Mouse (Mus musculus) midbrain, embryonic 13.5 days (tissue): ENCODE data around the gene Fbln5. TPM values are rescaled to one million over a fixed set of nuclear protein-coding genes. Genes with fewer than 3 reads are reported as not detected.

ENCODE experiments used
- ATAC-seq: fragments of 200-750 bp; cut with Nextera tagmentation; 2 replicates; pipeline ENCODE4 v1.8.0; 2017; ENCODE audit warnings: mild to moderate bottlenecking, moderate TSS enrichment, moderate library complexity
- H3K27ac ChIP-seq: fragments of 300-500 bp; sonication (generic); 2 replicates; pipeline ENCODE4 v1.5.1; 2015; ENCODE audit warnings: inconsistent platforms, mild to moderate bottlenecking, moderate library complexity
- H3K27me3 ChIP-seq: fragments of 300-500 bp; sonication (generic); 2 replicates; pipeline ENCODE4 v1.6.1; 2015; ENCODE audit warnings: mild to moderate bottlenecking, inconsistent platforms
- H3K36me3 ChIP-seq: fragments of 300-500 bp; sonication (generic); 2 replicates; pipeline ENCODE4 v1.6.1; 2015; ENCODE audit warnings: mild to moderate bottlenecking, inconsistent platforms
- H3K4me1 ChIP-seq: fragments of 300-500 bp; sonication (generic); replicated peaks from 2 replicates; pipeline ENCODE4 v1.6.1; 2015; ENCODE audit warnings: inconsistent platforms
- H3K4me2 ChIP-seq: fragments of 300-500 bp; sonication (generic); replicated peaks from 2 replicates; pipeline ENCODE4 v1.6.1; 2015; ENCODE audit warnings: moderate library complexity, mild to moderate bottlenecking, inconsistent platforms
- H3K4me3 ChIP-seq: fragments of 300-500 bp; sonication (generic); replicated peaks from 2 replicates; pipeline ENCODE4 v1.5.1; 2015; ENCODE audit warnings: mild to moderate bottlenecking, inconsistent platforms
- H3K9ac ChIP-seq: fragments of 300-500 bp; sonication (generic); replicated peaks from 2 replicates; pipeline ENCODE4 v1.6.1; 2015; ENCODE audit warnings: mild to moderate bottlenecking, inconsistent platforms
- H3K9me3 ChIP-seq: fragments of 300-500 bp; sonication (generic); 2 replicates; pipeline ENCODE4 v1.6.1; 2016; ENCODE audit warnings: mild to moderate bottlenecking, inconsistent platforms
- WGBS: fragments of 180-500 bp; shearing (Covaris S2); methylation state at CpG from one replicate; pipeline ENCODE4 v1.1.7; 2015; 5-methylcytosine and 5-hydroxymethylcytosine counted together
- polyA plus RNA-seq: library from polyadenylated mRNA; unstranded; fragments of >200 nt; fragmentation: Nextera tagmentation; extraction: Ambion mirVana; gene quantifications from 2 replicates; pipeline ENCODE4 v1.2.1, GENCODE M21; 2015

The Fbln5 gene
- polyA plus RNA-seq, 1 experiment from 2014 or later = 3.4 TPM

GRCm38 (mm10) chr12:101801744-101802143 is 17.1 kb downstream of the Fbln5 start:
- 90% methylated on average over 5 of the region's 5 CpGs for WGBS
- H3K27ac ChIP-seq = no peak overlapping the region
- ATAC-seq = no peak

GRCm38 (mm10) chr12:101801051-101801450 is 17.8 kb downstream of the Fbln5 start:
- 78% methylated on average over 3 of the region's 3 CpGs for WGBS

More at GRCm38 (mm10) chr12:101801744-101802143, 17.1 kb downstream of the Fbln5 start:
- Histone ChIP-seq H3K4me2 (no peak overlapping the region), H3K9ac (no peak overlapping the region), H3K27me3 (no peaks in the 10 kb centered on the region), H3K36me3 (no peaks in the 10 kb centered on the region), H3K4me3 (no peak overlapping the region), H3K9me3 (no peaks in the 10 kb centered on the region), H3K4me1 (no peaks in the 10 kb centered on the region)

GRCm38 (mm10) chr12:101798189-101798922 is 20.5 kb downstream of the Fbln5 start:
- Histone ChIP-seq H3K4me1 (no peaks in the 10 kb centered on the region), H3K27ac (no peak overlapping the region), H3K27me3 (no peaks in the 10 kb centered on the region), H3K4me2 (no peak overlapping the region), H3K4me3 (no peak overlapping the region), H3K9ac (no peak overlapping the region), H3K9me3 (no peaks in the 10 kb centered on the region), H3K36me3 (no peaks in the 10 kb centered on the region)
- 81% methylated on average over 7 of the region's 7 CpGs for WGBS
- no peak for ATAC-seq

More at GRCm38 (mm10) chr12:101801051-101801450, 17.8 kb downstream of the Fbln5 start:
- Histone ChIP-seq H3K9ac (no peak overlapping the region), H3K4me3 (no peak overlapping the region), H3K27ac (no peak overlapping the region), H3K36me3 (no peaks in the 10 kb centered on the region), H3K4me2 (no peak overlapping the region), H3K9me3 (no peaks in the 10 kb centered on the region), H3K27me3 (no peaks in the 10 kb centered on the region), H3K4me1 (no peaks in the 10 kb centered on the region)
- no peak for ATAC-seq

- no peak overlapping the region for H3K27ac ChIP-seq
- no peak overlapping the region for H3K4me2 ChIP-seq
- H3K9ac ChIP-seq = no peak overlapping the region
- no peaks in the 10 kb centered on the region for H3K27me3 ChIP-seq
- no peaks in the 10 kb centered on the region for H3K9me3 ChIP-seq
- no peak overlapping the region for H3K4me3 ChIP-seq
- no peaks in the 10 kb centered on the region for H3K4me1 ChIP-seq
- 92% methylated on average over 3 of the region's 3 CpGs for WGBS
- H3K36me3 ChIP-seq = no peaks in the 10 kb centered on the region
- no peak for ATAC-seq
Measured at GRCm38 (mm10) chr12:101794458-101794857, 24.4 kb downstream of the Fbln5 start.

GRCm38 (mm10) chr12:101793221-101793621 is 25.6 kb downstream of the Fbln5 start:
- H3K4me3 ChIP-seq = no peak overlapping the region
- no peaks in the 10 kb centered on the region for H3K27me3 ChIP-seq
- no peak overlapping the region for H3K9ac ChIP-seq
- H3K27ac ChIP-seq = no peak overlapping the region
- 75% methylated on average over 5 of the region's 5 CpGs for WGBS
- no peaks in the 10 kb centered on the region for H3K9me3 ChIP-seq
- no peaks in the 10 kb centered on the region for H3K36me3 ChIP-seq
- no peak overlapping the region for H3K4me2 ChIP-seq
- no peaks in the 10 kb centered on the region for H3K4me1 ChIP-seq
- ATAC-seq = no peak

- no peaks in the 10 kb centered on the region for H3K4me1 ChIP-seq
- no peak overlapping the region for H3K4me2 ChIP-seq
- no peaks in the 10 kb centered on the region for H3K36me3 ChIP-seq
- H3K27me3 ChIP-seq = no peaks in the 10 kb centered on the region
- H3K4me3 ChIP-seq = no peak overlapping the region
- H3K9ac ChIP-seq = no peak overlapping the region
- H3K9me3 ChIP-seq = no peaks in the 10 kb centered on the region
- 94% methylated on average over 4 of the region's 4 CpGs for WGBS
- no peak for ATAC-seq
- H3K27ac ChIP-seq = no peak overlapping the region
Measured at GRCm38 (mm10) chr12:101792684-101793083, 26.2 kb downstream of the Fbln5 start.

GRCm38 (mm10) chr12:101789767-101790166 is 29.1 kb downstream of the Fbln5 start:
- no peaks in the 10 kb centered on the region for H3K36me3 ChIP-seq
- no peaks in the 10 kb centered on the region for H3K4me1 ChIP-seq
- no peak overlapping the region for H3K4me2 ChIP-seq
- no peak for ATAC-seq
- H3K27me3 ChIP-seq = no peaks in the 10 kb centered on the region
- 99% methylated on average over 3 of the region's 3 CpGs for WGBS
- H3K4me3 ChIP-seq = no peak overlapping the region
- no peak overlapping the region for H3K27ac ChIP-seq
- no peak overlapping the region for H3K9ac ChIP-seq
- no peaks in the 10 kb centered on the region for H3K9me3 ChIP-seq

- no peak overlapping the region for H3K4me3 ChIP-seq
- no peaks in the 10 kb centered on the region for H3K36me3 ChIP-seq
- no peak overlapping the region for H3K27ac ChIP-seq
- no peaks in the 10 kb centered on the region for H3K4me1 ChIP-seq
- H3K27me3 ChIP-seq = no peaks in the 10 kb centered on the region
- H3K4me2 ChIP-seq = no peak overlapping the region
- WGBS = 84% methylated on average over 3 of the region's 3 CpGs
- H3K9me3 ChIP-seq = no peaks in the 10 kb centered on the region; the same call in 1 of the 2 replicates
- no peak for ATAC-seq
- no peak overlapping the region for H3K9ac ChIP-seq
Measured at GRCm38 (mm10) chr12:101789250-101789649, 29.6 kb downstream of the Fbln5 start.

GRCm38 (mm10) chr12:101782787-101783186 is 36.1 kb downstream of the Fbln5 start:
- no peak overlapping the region for H3K27ac ChIP-seq
- no peaks in the 10 kb centered on the region for H3K36me3 ChIP-seq
- H3K27me3 ChIP-seq = no peaks in the 10 kb centered on the region
- no peak for ATAC-seq
- no peaks in the 10 kb centered on the region; the same call in 1 of the 2 replicates for H3K9me3 ChIP-seq
- no peaks in the 10 kb centered on the region for H3K4me1 ChIP-seq
- no peak overlapping the region for H3K4me3 ChIP-seq
- no peak overlapping the region for H3K4me2 ChIP-seq
- H3K9ac ChIP-seq = no peak overlapping the region
- 64% methylated on average over 2 of the region's 2 CpGs for WGBS

- 81% methylated on average over 5 of the region's 5 CpGs for WGBS
- Histone ChIP-seq H3K9ac (no peak overlapping the region), H3K4me1 (no peaks in the 10 kb centered on the region), H3K4me3 (no peak overlapping the region), H3K9me3 (no peaks in the 10 kb centered on the region; the same call in 1 of the 2 replicates), H3K36me3 (no peaks in the 10 kb centered on the region), H3K4me2 (no peak overlapping the region), H3K27me3 (no peaks in the 10 kb centered on the region), H3K27ac (no peak overlapping the region)
- no peak for ATAC-seq
Measured at GRCm38 (mm10) chr12:101780915-101781314, 37.9 kb downstream of the Fbln5 start.

GRCm38 (mm10) chr12:101777613-101778325 is 41.1 kb downstream of the Fbln5 start:
- Histone ChIP-seq H3K4me1 (no peaks in the 10 kb centered on the region), H3K27ac (no peak overlapping the region), H3K4me3 (no peak overlapping the region), H3K9ac (no peak overlapping the region), H3K27me3 (no peaks in the 10 kb centered on the region), H3K36me3 (no peaks in the 10 kb centered on the region), H3K9me3 (no peaks in the 10 kb centered on the region), H3K4me2 (no peak overlapping the region)
- ATAC-seq = no peak
- WGBS = 69% methylated on average over 9 of the region's 9 CpGs

GRCm38 (mm10) chr12:101776383-101776782 is 42.5 kb downstream of the Fbln5 start:
- Histone ChIP-seq H3K36me3 (no peaks in the 10 kb centered on the region), H3K9ac (no peak overlapping the region), H3K27ac (no peak overlapping the region), H3K9me3 (no peaks in the 10 kb centered on the region), H3K4me3 (no peak overlapping the region), H3K4me2 (no peak overlapping the region), H3K4me1 (no peaks in the 10 kb centered on the region), H3K27me3 (no peaks in the 10 kb centered on the region)
- ATAC-seq = no peak
- WGBS = 77% methylated on average over 5 of the region's 5 CpGs
